Mouse (Mus musculus): ENCODE data around the gene Gm21915.

DNA sequence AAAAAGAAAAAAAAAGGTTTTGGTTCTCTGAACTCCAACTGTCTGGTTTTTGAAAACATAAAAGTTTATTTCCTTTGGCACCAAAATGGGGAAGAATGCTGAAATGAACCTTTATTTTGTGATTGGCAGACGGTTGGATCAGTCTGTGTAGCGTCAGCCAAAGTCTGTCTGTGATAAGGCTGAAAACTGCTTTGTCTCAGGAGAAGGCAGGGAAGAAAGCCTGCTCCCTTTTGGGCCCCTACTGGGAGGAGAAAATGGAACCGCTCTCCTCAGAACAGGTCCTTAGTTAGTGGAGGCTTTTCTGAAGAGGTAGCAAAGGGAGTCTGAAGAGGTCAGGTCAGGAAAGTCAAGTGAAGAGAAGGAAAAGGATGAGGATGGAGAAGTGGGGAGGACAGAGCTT, 22.6 kb downstream of the Gm21915 start:
- TF ChIP-seq CTCF (IDR thresholded peaks at IDR 0.05; ENCODE audit: low read depth) (no peak), EP300 (optimal IDR thresholded peaks at IDR 0.05) (no peak)
